Mouse (Mus musculus) thymus, postnatal 4 days (tissue): ENCODE results near the gene March1.
"Not testable (repeated sequence)": the region's sequence is repeated elsewhere in the genome, so short reads cannot be mapped to it uniquely, and the experiment has no call there.

Experiments
- DNase-seq: peaks from one replicate; pipeline ENCODE4 v3.0.0; 2021

Gene March1

DNA sequence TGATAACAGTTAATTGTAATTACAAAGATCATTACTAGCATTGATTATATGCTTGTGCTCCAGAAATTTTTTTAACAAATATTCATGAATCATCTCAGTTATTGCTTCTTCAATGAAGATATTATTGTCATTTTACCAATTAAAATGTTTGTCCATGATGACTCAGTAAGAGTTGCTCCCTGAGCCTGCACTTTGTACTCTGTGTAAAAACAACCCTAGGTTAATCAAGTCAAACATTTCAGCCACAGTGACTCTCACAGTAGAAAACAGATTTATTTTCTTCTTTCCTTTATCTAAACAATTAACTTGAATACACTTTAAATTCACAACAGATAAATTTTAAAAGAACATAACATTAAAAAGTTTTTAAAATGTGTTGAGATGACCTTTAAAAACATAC is 708.7 kb downstream of the March1 start:
- DNase-seq, result no peak

DNA sequence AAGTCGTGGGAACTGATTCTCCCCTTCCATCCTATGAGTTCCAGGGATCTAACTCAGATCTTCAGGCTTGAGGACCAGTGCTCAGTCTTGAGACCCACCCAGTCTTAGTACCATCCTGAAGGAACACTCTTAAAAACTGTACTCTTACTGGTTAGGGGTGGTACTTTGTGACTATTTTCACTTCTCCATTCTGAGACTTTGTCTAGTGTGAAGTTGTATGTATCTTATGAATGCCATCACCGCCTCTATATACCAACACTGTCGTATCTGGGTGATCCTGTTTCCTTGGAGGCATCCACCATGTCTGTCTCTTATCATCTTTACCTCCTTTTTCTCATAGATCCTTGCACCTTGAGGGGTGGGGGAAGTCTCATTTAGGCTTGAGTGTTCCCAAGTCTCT is 714.5 kb downstream of the March1 start:
- no peak for DNase-seq

DNA sequence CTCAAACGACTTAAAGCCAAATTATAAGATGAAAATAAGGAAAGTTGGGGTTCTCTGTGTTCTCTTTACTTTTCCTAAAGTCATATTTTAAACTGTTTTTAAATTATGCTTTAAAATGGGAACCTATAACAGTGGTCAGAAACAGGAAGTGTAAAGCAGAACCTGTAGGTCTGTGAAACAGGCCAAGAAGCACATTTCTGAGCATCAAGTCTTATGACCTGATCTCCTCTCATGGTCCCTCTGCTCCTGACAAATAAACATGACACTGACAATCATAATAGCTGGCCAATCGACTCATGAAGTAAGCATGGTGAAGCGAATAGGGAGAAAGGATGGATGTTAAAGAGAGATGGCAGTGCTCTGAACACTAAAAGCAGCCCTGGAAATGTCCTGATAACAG is 716.6 kb downstream of the March1 start:
- no peak for DNase-seq

DNA sequence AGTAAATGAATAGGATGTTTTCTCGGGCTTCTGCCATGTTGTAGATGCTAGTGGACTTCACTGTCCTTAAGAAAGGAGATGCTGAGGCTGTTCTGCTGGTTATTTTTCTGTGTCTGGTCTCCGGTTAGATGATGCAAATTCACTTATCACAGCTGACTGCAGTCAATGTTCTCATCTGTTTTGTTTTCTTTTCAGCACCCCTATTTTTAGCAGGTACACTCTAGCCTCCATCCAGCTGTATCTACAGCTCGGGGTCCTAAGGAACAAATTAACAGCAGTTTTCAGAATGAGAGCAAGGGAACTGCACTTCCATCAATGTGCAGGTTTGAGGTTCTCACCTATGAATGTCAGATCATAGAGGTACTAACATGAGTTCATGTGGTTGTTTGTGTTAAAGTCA is 721.9 kb downstream of the March1 start:
- no peak for DNase-seq

DNA sequence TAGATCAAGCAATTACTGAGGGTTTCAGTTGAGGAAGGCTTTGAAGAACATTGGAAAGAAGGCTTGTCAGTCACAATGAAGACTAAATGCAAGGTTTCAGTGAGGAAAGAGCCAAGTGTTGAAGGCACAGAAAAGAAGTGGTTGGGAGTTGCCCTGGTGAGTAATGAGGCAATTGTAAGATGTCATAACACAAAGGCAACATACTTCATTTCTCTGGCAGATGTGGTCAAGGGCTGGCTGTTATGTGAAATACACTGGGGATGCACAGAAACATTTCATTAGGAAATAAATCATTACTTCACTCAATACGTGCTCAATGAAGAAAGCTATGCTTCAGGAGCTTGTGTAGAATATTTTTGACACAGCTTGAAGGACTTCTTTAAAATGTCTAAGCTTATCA is 725.2 kb downstream of the March1 start:
- no peak for DNase-seq

DNA sequence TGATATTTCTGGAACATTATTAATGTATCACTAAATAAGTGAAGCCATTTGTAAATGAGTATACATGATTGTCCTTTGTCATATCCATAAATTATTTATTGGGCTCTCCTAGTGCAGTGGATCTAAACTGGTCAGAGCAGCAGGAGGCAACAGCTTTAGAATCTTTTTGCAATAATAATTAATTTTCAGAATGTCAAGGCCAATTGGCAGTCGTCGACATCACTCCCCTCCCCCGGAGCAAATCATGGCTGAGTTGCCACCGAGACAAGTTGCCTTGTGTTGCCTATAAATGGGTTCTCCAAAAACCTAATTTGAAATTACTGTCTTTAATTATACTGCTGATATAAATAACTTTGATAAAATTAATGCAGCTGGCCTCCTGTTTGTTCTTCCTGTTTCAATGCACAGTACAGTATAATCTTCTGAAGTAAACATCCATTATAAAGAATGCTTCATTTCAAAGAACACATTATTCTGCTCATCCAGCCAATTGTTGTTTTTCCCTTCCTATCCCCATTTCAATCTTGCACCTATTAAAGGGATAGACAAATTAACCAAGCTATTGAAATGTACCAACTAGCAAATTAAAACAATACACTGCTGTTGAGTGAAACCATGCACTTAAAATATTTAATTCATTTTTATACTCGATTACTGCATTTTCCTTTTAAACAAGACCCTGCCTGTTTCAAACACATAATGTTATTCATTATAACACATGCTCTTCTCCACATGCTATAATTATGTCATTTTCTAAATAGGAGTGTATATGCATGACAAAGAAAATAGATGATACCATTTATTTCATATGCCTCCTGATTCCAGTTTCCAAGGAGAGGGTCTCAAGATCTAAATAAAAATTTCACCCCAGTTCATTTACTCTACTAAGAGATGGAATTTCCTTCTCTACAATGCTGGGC is 745.4 kb downstream of the March1 start:
- DNase-seq, result no peak

DNA sequence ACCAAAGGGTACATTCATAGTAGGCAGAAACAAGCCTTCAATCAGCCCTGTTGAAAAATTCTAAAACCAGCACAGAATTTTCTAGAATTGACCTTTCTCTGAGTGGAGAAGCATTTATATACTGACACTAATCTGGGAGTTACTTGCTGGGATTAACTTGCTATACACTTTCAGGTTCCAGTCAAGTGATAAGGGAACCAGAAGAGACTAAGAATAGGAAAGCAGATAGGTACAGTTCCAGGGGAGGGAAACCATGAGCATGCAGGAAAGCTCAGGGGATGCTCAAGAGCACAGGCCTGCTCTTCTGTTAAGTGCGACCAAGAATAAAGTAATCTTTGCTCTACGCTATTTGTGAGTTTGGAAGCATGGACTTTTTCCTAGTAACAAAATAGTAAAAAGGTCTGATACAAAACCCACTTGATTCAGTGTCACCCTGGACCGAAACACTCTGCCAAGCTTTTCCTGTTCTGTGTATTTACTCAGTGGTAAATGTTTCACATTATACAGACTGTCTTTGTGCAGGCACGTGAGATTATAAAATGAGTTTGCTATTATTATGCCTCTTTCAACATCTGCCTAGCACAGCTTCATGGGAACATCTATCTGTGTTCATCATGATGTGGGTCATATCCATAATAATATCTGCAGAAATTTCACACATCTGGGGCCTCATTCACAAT is 766.1 kb downstream of the March1 start:
- DNase-seq, result no peak

DNA sequence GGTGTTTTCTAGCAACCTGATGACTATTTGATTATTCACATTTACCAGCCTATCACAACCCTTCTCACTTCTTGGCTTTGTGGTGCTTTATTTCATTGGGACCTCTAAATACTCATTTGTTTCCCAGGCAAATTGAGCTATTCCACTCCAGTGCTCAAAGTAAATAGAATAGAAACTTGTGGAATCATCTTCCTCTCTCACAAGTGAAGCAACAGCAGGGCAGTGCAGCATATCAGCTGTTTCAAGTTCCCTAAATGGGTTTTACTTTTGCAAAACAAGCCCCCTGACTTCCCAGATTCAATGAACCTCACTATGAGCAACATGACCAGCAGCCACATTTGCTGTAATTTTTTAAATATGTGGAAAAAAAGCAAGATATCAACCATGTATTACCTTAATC is 768.3 kb downstream of the March1 start:
- DNase-seq, result no peak

- DNase-seq, result no peak
Observed at GRCm38 (mm10) chr8:66388693-66389092, 771.0 kb downstream of the March1 start.

- no peak for DNase-seq
Observed at GRCm38 (mm10) chr8:66391554-66391953, 773.9 kb downstream of the March1 start.

DNA sequence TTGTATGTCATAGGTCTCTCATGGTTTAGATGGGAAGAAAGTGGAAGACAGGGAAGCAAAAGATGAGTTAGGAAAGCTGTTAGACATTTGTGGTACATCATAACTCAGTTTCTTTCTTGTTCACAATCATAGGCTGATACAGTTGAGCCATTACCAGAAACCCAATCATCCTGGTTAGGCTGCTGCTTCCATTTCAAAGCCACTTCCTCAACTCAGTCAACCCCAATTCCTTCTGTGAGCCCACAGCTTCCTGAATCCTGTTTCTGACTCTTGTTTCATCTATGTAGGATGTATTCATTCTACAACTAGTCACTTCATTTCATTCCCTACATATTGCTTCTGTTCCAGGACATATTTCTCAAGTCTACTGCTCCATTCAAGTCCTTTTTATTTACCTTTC is 775.2 kb downstream of the March1 start:
- no peak for DNase-seq

DNA sequence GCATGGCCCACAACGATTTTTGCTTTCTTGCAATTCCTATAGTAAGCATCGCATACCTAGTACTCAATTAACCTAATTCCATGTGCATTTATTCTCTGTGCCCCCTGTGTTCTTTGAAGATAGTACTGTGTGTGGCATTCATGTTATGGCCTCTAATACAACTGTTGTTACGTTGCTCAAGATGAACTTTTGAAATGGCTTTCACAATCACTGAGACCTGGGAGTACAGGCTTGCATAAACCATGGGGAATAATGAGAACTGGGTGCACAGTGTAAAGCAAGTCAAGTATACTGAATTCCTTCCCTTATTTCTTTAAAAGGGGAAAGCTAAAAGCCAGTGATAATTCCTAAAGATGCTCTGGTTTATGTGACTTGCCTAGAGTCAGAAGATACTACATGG is 776.4 kb downstream of the March1 start:
- DNase-seq, result no peak

GRCm38 (mm10) chr8:66397811-66398210 is 780.1 kb downstream of the March1 start:
- DNase-seq, result no peak

DNA sequence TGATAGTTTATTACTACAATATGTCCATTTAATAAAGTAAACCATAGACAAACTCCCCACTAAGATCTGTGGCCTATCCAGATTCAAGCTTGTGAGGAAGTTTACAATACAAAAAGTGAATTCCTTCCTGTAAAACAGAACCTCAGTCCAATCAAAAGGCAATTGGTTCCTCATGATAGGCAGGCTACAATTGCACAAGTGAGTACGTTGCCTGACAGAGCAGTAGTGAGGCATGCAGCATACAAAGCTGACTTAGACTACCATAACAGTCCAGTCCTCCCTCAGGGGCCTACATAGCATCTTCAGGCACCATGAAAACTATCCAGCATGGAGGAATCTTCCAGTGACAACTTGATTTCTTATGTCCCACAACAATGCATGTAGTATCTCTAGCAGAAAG is 782.4 kb downstream of the March1 start:
- DNase-seq, result no peak

- DNase-seq, result no peak
Observed at GRCm38 (mm10) chr8:66404711-66405414, 787.2 kb downstream of the March1 start.

DNA sequence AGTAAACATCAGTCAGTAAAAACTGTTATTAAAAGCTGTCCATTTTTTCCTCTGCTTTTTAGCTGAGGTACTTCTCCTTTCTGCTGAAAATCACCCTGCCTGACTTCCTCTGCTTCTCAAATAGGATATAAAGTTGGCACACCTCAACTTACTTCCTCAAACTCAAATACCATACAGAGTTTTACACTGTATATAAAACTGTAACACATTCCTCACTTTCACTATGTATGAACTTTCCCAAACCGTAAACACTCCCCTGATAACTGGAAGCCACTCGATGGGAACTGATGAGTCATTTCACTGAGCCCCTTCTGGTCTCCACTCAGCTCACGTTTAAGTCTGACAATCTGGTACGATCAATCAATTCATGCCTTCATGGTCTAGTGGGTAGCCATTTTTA is 788.1 kb downstream of the March1 start:
- DNase-seq, result not testable (repeated sequence)

DNA sequence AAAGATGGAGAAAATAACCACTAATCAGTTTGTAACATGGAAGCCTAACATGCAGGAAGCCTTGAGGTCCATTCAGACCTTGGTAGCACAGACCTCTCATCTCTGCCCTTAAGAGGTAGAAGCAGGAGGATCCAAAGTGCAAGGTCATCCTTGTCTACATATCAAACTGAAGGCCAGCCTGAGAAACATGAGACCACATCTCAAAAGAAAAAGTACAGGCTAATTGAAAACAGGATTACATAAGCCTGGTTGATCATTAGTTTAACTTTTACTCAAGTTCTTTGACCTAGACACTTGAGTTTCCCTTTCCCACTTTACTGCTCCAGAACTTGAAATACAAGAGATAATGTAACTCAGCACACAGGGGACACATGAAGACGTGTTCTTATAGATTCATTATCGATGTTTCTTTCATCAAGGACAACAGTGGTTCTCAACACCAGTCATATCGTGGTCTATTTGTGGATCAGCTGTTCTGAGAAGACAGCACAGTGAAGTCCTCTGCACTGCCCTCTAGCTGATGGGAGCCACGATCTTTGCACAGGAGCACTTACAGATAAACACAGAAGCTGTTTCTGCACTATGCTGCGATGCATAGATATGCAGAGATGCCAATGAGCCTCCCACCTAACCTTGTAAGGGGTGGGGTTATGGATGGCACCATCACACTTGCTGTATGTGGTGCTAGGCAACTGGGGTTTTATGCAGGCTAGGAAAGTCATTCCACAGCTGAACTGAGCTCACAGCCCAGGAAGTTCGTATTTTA is 789.1 kb downstream of the March1 start:
- DNase-seq, result no peak

DNA sequence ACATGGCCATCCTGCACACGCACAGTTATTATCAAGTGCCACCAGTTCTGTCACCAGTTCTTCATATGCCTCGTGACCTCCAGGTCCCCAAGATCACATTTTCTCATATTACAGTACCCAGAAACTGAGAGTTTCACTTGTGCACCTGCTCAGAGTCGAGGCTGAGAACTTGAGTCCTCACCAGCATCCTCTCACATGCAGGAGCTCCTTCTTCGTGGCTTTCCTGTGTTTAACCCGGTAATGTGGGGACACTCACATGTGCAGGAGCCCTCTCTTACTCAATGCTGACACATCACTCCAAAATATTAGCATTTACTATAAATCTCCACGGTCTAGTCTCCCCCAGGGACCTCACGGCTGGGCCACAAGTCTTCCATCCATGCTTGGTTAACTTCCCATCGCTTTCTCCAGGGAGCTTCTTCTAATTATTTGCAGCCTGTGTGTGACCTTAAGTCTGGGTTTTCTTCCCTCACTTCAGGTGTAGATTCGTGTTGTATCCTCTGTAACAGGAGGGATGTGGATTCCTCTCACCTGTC is 792.4 kb downstream of the March1 start:
- no peak for DNase-seq

GRCm38 (mm10) chr8:66413101-66413500 is 795.4 kb downstream of the March1 start:
- DNase-seq, result no peak

DNA sequence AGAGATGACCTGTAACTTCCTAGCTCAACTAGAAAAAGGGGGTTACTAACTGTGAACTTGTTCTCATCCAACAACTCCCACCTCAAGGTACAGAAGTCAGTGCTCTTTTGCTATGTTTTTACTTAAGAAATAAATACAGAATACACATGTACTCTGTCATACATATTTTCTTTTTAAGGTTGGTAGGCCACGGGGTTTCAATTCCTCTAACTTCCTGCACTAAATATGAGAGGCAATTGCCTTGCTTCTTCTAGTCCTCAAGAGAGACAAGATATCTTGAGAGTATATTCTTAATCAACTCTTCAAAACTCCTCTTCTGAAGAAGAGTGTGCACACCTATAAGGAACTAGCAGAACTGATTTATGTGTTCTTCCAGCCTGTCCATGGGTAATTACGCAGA is 797.5 kb downstream of the March1 start:
- DNase-seq, result no peak

DNA sequence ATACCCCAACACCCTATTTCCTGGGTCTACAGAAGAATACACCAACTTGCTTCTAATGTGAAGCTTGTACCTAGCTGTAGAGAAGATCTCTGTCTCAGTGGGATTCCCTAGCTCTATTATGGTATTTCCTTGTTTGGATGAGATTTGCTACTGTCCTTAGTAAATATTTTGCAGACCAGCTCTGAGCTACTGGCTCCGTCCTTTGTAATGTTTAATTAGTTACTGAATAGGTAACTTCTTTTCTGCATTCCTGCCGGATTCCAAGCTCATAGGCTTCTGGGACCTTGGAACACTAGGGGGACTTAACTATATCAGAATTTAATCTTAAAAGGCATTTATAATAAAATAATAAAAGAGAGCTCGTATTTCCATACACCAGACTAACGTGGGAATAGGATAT is 799.9 kb downstream of the March1 start:
- DNase-seq, result not testable (repeated sequence)

DNA sequence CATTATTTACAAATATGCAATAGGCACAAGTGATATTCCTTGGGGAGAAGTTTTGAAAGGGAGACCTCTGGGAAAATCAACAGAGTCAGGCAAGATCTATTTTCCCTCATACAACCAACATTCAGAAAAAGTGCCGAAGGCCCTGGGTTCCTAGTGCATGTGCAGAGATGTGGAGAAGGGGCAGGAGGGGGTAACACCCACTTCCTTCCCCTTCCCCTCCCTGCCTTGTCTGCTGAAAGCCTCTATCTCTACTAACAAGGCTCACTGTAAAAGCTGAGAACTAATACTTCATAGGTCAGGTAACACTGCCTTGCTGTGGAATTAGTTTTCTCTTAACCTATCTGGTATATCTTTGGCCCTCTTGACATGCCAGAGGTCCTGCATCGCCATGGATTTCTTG is 812.9 kb downstream of the March1 start:
- no peak for DNase-seq

DNA sequence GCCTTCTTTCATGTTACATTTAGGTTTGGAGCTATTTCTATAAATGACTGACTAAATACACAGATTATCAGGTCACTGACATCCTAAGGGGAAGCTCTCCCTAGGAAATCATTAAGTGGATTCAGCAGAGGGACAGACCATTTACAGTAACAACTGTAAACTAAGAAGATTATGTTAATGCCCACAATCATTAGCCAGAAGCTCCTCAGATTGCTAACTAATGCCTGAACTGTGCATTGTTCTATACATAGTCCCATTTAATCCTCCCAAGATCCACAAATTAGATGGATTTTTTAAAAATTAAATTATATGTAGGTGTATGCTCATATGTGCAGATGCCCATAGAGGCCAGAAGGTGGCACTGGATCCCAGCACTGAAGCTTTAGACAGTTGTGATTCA is 815.9 kb downstream of the March1 start:
- no peak for DNase-seq
